Mouse (Mus musculus): ENCODE data around the gene Gm21915.

Gene Gm21915

DNA sequence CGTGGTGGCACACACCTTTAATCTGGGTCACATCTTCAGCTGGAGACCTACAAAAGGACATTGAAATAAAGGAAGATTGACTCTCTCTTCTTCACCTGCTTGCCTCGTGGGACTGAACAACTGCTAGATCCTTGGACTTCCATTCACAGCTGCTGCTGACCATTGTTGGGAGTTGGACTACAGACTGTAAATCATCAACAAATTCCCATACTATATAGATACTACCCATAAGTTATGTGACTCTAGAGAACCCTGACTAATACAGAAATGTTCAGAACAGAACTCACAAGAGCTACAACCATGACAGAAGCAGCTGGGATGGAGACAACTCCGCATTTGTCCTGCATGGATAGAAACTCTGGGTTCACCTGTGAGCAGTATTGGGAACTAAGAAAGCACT is at the start of gene Gm21915:
Gene Gm21915 (plus strand): TSS at position 301 of the 400 bp plus-strand sequence.
- no peak for DNase-seq (ENCODE audit: low spot score in 2 of 2)

DNA sequence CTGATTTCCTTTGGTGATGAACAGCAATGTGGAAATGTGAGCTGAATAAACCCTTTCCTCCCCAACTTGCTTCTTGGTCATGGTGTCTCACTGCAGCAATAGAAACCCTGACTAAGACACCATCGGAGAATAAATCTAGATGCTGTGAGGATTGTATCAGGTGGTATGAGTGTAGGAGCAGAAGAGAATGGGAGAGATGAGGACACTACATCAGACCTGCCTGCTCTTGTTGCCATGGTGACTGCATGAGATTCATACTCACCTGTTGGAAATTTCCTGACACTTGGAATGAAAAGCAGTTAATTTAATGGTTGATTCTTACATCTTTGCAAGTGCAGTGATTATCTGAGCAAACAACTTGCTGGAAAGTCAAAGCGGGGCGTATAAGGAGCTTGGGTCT is 48.1 kb upstream of the Gm21915 start:
- DNase-seq (ENCODE audit: low spot score in 2 of 2), result no peak

DNA sequence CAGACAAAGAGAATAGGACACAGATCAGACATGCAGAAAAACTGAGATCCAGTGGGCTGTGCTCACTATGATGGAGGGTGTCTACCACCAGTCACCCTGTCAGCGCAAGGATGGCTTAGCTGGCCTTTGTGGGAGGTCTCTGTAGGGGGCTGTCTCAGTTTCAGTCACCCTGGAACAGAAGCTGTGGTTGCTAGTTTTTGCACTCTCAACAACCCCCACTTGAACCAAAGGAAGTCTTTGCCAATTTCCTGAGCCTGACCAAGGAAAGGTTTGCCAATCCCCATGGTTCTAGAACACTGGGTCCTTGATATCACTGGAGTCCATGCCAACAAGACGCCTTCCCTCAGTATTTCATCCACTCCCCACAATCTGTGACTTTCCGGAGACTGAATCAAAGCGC is 47.6 kb upstream of the Gm21915 start:
- DNase-seq (ENCODE audit: low spot score in 2 of 2), result no peak

DNA sequence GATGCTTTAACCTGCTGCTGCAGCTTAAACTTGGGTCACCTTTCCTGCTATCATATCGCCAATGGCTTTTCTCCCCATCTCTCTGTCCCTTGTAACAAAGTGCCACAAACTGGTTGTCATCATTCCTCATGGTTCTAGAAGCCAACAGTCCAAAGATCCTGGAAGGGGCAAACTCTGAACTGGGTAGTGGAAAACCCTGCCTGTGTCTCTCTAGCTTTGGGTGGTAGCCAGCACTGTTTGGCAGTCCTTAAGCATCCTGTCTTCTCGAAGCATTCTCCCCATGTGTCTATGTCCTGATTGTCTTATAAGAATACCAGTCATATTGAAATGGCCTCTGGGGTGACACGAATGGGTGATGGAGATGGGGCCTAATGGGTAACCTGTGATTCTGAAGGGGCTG is 45.1 kb upstream of the Gm21915 start:
- no peak for DNase-seq (ENCODE audit: low spot score in 2 of 2)

DNA sequence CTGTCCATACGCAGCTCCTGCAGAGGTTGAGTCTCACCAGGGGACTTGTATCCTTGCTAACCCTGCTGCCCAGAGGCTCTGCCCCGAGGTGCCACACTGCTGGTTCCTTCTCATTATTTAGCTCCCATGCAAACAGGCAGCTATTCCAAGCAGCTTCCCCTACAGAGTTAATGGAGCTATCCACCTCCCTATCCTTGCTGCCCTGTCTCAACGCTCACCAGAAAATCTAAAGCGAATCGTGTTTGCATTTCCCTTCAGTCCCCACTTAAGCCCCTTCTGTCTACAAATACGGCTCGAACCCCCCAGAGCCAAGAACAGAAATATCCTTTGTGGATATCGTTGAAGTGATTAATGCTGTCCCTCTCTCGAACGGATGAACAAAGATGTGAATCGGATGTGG is 43.8 kb upstream of the Gm21915 start:
- DNase-seq (ENCODE audit: low spot score in 2 of 2), result no peak

DNA sequence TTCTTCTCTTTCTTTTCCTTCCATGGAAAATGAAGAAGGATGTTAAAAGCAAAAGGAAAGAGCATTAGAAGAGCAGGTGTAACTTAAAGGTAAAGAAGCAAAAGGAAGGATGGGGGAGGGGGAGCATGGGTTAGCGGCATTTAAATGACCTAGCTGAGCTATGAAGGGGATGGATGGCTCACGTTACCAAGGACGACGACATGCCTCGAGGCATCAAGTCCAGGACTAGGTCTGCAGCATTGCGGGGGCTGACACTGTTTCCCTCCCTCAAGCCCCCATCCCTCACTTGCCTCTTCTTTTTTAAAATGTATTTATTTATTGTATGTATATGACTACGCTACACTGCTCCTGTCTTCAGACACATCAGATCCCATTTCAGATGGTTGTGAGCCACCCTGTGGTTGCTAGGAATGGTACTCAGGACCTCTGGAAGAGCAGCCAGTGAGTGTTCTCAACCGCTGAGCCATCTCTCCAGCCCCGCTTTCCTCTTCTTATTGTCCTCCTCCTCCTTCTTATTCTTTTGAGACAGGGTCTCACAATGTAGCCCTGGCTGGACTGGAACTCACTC is 43.2 kb upstream of the Gm21915 start:
- DNase-seq (ENCODE audit: low spot score in 2 of 2), result no peak

DNA sequence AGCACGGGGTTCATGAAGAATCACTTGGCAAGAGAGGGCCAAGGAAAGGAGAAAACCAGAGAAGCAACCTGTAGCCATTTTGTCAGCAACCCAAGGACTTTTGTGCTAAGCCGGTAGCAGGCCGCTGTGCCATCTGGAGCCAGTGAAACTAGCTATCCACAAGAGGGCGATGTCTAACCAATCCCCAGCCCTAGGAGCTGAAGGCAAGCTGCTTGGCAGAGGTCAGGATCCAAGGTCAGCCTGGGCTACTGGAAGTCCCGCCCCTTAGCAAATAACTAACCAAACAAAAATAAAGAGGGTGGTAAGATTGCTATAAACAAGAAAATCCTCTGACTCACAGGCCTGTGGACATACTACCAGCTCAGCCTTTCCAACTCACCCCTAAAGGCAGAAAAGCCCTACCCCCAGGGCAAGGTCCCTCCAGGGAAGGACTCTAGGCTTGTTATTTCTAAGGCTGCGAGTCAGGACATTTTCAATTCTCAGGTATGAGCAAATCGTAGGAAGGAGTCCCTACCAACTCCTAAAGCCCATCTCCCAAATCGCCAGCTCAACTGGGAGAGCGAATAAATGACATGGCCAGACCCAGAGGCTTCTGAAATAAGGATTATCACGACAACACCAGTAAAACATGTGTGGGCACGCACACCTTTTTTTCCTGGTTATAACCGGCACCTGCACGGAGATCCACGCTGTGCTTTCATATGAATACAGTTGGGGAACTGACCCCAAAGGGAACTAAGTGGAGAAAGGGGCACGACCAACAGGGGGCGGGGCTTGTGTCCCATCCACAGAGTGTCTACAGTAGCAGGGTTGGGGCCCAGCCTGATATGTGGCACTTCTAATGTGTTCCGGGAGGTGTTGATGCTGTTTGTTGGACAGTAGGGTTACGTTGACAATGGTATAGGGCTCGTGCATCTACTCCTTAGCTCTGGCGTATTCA is 42.0 kb upstream of the Gm21915 start:
- peak in 1 of 2 experiments; percentile 44 for DNase-seq (ENCODE audit: low spot score in 2 of 2)

DNA sequence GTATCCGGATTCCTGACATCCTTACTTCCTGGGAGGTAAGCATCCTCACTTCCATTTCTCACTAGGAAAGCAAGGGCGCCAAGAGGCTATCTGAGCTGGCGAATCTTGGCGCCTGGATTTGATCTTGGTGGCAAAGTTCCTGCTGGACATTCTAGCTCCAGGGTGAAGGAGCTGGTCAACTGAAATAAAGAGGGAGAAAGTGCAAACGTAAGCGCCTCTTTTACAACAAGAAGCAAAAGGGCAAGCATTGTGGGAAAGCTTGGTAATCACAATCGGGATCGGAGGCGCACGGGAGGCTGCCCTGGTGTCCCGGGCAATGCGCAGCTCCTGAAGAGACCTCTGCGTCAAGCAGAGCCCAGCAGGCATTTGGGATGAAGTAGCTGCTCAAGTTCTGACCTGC is 41.0 kb upstream of the Gm21915 start:
- no peak for DNase-seq (ENCODE audit: low spot score in 2 of 2)

DNA sequence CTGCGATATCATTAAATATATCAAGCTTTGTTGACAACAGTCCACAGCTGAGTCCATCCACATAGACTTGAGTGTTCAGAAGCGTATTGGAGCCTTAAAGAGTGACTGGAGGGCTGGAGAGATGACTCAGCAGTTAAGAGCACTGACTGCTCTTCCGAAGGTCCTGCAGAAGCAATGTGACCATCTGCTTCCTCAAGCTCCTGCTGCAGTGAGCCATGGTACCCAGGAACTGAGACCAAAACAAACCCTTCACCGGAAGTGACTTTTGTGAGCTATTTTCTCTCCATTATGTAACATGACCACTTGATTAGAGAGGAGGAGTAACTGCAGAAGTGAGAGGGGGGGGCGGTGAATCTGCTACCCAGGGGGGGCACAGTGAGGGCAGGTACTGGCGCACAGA is 39.3 kb upstream of the Gm21915 start:
- DNase-seq (ENCODE audit: low spot score in 2 of 2), result no peak

DNA sequence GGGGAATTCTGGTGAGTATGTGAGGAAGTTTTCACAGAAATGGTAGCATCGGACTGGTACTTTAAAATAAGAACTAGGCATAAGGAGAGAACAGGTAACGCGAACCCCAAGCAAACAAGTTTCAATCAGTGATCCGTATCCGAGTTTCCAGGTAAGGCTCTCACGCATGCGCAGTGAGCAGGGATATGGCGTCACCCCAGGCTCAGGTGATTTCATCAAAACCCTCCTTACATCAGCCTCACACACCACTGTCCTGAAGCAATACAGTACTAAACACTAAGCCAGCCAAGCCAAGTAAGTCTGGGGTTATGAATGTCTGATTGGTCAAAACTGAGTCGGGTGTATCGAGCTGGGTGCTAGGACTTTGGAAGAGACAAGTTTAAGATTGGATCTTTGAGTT is 38.9 kb upstream of the Gm21915 start:
- DNase-seq (ENCODE audit: low spot score in 2 of 2), result no peak

DNA sequence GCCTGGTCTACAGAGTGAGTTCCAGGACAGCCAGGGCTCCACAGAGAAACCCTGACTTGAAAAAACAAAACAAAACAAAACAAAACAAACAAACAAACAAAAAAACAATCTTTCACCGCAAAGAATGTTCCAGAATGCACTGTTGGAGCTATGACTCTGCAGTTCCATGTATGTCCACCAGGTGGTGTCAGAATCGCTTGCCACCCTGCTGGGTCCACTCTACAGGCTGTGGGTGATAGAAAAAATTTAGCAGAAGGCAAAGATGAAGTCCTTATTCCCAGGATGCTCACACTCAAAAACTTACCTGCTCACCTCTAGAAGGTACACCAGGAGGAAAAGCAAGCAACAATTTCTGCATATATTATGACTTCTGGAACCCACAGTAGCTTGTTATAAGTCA is 34.4 kb upstream of the Gm21915 start:
- DNase-seq (ENCODE audit: low spot score in 2 of 2), result peak in 1 of 2 experiments; percentile 68

DNA sequence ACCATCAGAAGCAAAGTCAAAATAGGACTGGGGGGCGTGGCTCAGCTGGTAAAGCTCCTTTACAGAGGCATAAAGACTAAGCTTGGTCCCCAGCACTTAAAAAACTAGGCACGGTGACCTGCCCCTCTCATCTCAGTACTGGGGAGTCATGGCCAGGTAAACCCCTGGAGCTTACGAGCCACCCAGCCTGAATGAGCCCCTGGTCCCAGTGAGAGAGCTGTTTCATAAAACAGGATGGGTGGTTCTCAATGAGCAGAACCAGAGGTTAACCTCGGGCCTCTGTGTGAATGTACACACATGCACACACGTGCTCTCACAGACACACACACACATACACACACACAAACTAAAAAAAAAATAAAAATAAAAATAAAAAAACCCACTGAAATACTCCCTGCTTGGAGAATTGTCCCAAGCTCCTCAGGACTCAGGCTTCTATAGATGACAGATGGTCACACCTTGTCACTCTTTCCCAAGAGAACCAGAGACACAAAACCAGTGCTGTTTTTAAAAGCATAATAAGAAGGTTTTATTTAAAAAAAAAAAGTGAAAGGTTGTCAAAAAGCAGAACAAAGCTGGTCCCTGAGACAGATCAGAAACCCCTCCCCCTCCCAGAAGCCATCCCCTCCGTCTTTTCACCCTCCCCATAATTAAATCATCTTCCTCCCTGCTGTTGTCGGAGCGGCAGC is 32.6 kb upstream of the Gm21915 start:
- no peak for DNase-seq (ENCODE audit: low spot score in 2 of 2)

DNA sequence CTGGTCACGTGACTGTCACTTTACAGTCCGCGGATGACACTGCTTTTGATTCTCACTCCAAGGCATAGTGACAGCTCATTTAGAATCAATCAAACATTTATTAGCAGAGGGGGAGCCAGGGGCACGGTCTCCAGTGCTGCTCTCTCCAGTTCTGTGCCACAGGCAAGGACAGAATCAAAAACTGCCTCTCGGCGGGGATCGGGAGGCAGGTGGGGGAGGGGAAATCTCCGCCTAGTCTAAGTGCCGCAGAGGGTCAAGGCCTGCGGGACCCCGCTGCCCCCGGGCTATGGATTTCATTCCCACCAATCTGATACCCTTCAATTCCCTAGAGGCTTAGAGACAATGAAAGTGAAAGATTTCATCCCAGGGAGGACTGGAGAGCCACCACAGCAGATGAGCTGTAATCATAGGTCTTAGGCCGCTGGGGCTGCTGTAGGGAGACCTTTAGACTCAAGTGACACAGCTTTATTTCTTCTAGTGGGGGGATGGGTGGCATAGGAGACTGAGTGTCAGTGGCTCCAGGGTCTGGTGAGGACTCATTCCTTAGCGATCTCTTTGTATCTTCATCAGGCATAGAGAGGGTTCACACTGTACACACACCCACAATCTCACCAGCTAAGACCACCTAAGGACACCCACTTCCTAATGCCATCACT is 31.9 kb upstream of the Gm21915 start:
- DNase-seq (ENCODE audit: low spot score in 2 of 2), result peak in 1 of 2 experiments; percentile 22

DNA sequence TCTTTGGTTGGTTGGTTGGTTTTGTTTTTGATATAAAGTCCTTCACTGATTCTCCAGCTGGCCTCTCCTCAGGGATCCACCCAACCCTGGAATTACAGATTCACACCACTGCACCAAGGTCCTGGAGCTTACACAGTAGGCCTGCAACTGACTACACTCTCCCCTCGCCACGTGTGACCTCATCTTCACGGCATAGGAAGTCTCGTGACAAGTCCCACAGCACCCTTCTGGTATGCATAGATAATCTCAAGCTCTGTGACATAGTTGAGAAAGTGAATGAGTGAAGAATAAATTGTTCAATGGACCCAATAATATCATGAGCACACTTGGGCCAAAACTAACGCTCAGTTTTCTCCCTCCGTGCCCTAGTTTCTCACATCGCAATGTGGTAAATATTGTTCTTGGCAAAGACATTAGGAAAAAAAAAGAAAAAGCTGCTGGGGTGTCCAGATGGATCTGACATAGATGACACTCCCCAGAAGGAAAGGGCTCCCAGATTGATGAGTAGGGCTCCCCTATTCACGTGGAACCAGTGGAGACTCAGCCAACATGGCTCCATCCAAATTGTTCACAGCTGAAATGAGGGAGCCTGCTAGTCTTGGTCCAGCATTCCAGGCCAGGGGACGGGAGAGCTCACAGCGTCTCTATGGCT is 30.8 kb upstream of the Gm21915 start:
- DNase-seq (ENCODE audit: low spot score in 2 of 2), result no peak

DNA sequence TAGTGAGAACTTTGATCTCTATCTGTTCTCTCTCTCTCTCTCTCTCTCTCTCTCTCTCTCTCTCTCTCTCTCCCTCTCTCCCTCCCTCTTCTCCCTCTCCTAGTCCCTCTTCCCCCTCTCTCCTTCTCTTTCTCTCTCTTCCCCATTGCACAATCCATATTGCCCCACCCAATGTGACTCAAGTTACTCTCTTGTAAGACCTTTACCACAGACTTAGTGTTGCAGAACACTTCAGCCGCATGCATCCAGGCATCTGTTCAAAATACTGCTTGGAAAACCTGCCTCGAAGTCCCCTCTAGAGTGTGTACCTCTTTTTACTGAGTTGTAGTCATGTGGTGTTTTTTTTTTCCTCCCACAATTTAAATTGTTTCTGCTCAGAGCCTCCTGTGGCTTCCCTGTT is 29.1 kb upstream of the Gm21915 start:
- DNase-seq (ENCODE audit: low spot score in 2 of 2), result no peak

DNA sequence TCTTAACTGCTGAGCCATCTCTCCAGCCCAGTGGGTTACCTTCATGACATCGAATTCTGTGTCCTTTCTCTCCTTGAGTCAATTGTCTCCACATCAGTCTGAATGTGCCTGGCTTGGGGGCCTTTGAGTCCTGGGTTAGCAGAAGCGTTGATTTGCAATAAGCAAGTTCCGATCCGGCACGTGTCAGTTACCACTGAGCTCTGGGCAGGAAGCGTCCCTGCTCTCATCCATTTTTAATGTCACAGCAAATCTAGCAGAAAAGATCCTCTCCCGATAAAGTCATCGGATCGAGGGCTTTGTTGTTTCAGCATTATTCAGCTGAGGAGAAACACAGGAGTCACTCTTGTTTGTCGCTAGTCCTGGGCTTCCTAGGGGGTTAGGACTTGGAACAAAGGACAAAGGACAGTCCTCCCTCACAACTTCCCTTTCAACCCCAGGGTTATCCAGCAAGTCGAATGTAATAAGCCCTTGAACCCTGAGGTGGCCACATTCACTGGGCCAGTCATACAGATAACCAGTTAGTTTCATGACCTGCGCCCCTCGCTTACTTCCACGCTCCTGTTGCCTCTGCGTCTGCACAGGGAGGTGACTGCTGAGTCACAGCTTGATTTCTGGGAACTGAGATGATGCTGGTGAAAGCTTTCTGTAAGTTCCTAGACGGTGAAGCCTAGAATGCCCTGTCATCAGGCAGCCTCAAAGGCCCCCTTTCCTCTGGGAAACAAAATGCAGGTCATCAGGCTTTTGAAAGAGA is 27.8 kb upstream of the Gm21915 start:
- DNase-seq (ENCODE audit: low spot score in 2 of 2), result no peak

DNA sequence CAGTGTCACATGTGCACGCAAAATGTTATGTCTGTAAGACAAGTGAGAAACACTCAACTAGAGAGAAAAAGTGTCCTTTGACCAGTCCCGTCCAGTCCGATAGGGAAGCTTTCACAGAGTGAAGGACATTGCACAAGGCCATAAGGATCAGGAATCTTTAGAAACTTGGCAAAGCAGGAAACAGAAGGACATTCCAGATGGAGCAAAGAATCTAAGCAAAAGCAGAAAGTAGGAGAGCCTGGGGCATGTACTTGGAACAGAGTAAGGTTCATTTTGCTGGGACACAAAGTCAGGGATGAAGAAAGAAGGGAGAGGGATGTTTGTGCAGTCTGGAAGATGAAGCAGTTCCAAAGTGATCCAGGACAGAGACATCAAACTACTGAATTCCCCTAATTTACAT is 21.0 kb upstream of the Gm21915 start:
- DNase-seq (ENCODE audit: low spot score in 2 of 2), result no peak

DNA sequence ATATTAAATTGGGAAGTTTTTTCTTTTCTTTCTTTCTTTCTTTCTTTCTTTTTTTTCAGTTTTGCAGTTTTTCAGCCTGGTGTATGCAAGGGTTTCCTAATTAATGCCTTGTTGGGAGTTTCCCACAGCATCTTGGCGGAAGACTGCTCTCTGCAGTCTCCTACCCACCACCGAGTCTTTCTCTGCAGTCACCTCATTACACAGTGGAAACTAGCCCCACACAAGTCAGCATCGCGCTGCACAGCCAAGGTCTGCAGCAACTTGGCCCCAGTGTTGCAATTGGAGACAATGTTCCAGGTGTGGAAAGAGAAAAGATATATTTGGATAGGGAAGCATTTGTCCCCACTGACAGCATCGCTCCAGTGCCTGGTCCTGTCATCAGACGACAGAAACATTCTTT is 20.4 kb upstream of the Gm21915 start:
- no peak for DNase-seq (ENCODE audit: low spot score in 2 of 2)

DNA sequence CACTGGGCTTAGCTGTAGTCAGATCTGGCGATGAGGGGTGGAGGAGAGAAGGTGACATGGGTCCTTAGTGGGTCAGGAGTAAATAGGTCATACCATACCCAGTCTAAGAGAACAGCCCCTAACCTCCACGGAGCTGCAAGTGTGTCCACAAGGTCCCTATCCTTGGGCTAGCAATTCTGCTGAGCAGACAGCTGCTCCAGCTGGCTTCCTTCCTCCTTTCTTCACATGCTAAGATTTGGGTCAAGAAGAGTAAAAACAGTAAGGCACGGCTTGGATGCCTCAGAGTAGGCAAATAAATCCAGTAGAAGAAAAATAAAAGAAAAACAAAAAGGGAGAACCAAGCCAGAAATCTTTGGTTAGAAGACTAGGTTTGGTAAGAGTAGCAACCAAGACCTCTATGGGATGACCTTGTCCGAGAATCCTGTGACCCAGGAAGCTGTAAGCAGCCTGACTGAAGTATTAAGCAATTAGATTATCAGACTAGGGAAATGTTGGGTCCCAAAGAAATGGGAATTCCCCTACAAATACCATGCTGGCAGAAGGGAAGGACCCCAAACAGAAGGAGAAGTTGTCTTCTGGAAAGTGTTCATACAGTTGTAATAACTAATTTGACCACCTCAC is 19.1 kb upstream of the Gm21915 start:
- no peak for DNase-seq (ENCODE audit: low spot score in 2 of 2)

DNA sequence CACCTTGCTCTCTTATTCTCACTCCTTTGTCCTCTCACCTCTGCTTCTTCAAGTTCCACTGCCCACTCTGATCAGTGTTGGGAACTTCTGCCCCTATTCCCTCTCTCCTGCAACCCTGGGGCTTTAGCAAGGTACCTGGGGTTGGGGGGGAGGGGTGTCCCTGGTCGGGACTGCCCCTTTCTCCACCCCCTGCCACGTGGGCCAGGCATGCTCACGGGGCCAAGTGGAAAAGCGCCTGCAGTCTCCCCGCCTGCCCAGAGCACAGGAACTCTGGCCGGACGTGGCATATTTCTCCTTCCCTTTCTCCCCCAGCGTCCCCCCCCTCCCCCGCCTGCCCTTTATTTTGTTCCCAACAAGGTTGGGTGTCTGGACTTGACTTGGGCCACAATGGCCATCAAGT is 17.7 kb upstream of the Gm21915 start:
- no peak for DNase-seq (ENCODE audit: low spot score in 2 of 2)

All from frontal cortex, postnatal 14 days (tissue).